Mouse (Mus musculus): ENCODE measurements at regions not wholly inside any gene's neighbourhood (a gene's known extent, or its start where the extent isn't known, plus 50 kb on each side); places are given as distances from the start of the nearest gene placed in this dataset.
"Not testable (repeated sequence)": the region's sequence is repeated elsewhere in the genome, so short reads cannot be mapped to it uniquely, and the experiment has no call there.

- no peak for DNase-seq (ENCODE audit: low read depth, low spot score)
Measured at GRCm38 (mm10) chr5:59831836-59832235, 1976.8 kb upstream of the G6pd2 start.

GRCm38 (mm10) chr5:59845745-59846144 is 1962.9 kb upstream of the G6pd2 start:
- no peak for DNase-seq (ENCODE audit: low read depth, low spot score)

GRCm38 (mm10) chr5:59847643-59848042 is 1961.0 kb upstream of the G6pd2 start:
- no peak for DNase-seq (ENCODE audit: low read depth, low spot score)

- DNase-seq (ENCODE audit: low read depth, low spot score), result no peak
Measured at GRCm38 (mm10) chr5:59893952-59894724, 1914.5 kb upstream of the G6pd2 start.

GRCm38 (mm10) chr5:59921910-59922309 is 1886.7 kb upstream of the G6pd2 start:
- DNase-seq (ENCODE audit: low read depth, low spot score), result no peak

- DNase-seq (ENCODE audit: low read depth, low spot score), result no peak
Measured at GRCm38 (mm10) chr5:59940861-59941260, 1867.8 kb upstream of the G6pd2 start.

- DNase-seq (ENCODE audit: low read depth, low spot score), result no peak
Measured at GRCm38 (mm10) chr5:59945761-59946160, 1862.9 kb upstream of the G6pd2 start.

- DNase-seq (ENCODE audit: low read depth, low spot score), result no peak
Measured at GRCm38 (mm10) chr5:59947831-59948568, 1860.6 kb upstream of the G6pd2 start.

GRCm38 (mm10) chr5:59956240-59956639 is 1852.4 kb upstream of the G6pd2 start:
- DNase-seq (ENCODE audit: low read depth, low spot score), result not testable (repeated sequence)

- peak; percentile 20 for DNase-seq (ENCODE audit: low read depth, low spot score)
Measured at GRCm38 (mm10) chr5:59996698-59997097, 1811.9 kb upstream of the G6pd2 start.

- not testable (repeated sequence) for DNase-seq (ENCODE audit: low read depth, low spot score)
Measured at GRCm38 (mm10) chr5:60042603-60043175, 1765.9 kb upstream of the G6pd2 start.

GRCm38 (mm10) chr5:60049053-60049452 is 1759.6 kb upstream of the G6pd2 start:
- no peak for DNase-seq (ENCODE audit: low read depth, low spot score)

GRCm38 (mm10) chr5:60061178-60061577 is 1747.4 kb upstream of the G6pd2 start:
- DNase-seq (ENCODE audit: low read depth, low spot score), result peak; percentile 6

Measured in mesoderm, embryonic 11.5 days (tissue).